Mouse (Mus musculus) liver, embryonic 12.5 days (tissue): ENCODE measurements at regions not wholly inside any gene's neighbourhood (a gene's known extent, or its start where the extent isn't known, plus 50 kb on each side); places are given as distances from the start of the nearest gene placed in this dataset.
"Not testable (repeated sequence)": the region's sequence is repeated elsewhere in the genome, so short reads cannot be mapped to it uniquely, and the experiment has no call there.

Experiments used
- ATAC-seq: fragments of 200-750 bp; cut with Nextera tagmentation; 2 replicates; pipeline ENCODE4 v1.8.0; 2017; ENCODE audit warnings: moderate number of reproducible peaks, mild to moderate bottlenecking, moderate library complexity
- H3K27ac ChIP-seq: fragments of 300-500 bp; sonication (generic); 2 replicates; pipeline ENCODE4 v1.5.1; 2016; ENCODE audit warnings: mild to moderate bottlenecking
- H3K27me3 ChIP-seq: fragments of 300-500 bp; sonication (generic); replicated peaks from 2 replicates; pipeline ENCODE4 v1.6.1; 2016; ENCODE audit warnings: mild to moderate bottlenecking, moderate library complexity
- H3K36me3 ChIP-seq: fragments of 300-500 bp; sonication (generic); 2 replicates; pipeline ENCODE4 v1.6.1; 2016; ENCODE audit warnings: mild to moderate bottlenecking, moderate library complexity
- H3K4me1 ChIP-seq: fragments of 300-500 bp; sonication (generic); 2 replicates; pipeline ENCODE4 v1.6.1; 2016
- H3K4me2 ChIP-seq: fragments of 300-500 bp; sonication (generic); 2 replicates; pipeline ENCODE4 v1.6.1; 2016; ENCODE audit warnings: mild to moderate bottlenecking, moderate library complexity
- H3K4me3 ChIP-seq: fragments of 300-500 bp; sonication (generic); 2 replicates; pipeline ENCODE4 v1.5.1; 2016; ENCODE audit warnings: mild to moderate bottlenecking, moderate library complexity
- H3K9ac ChIP-seq: fragments of 300-500 bp; sonication (generic); 2 replicates; pipeline ENCODE4 v1.6.1; 2016; ENCODE audit warnings: mild to moderate bottlenecking, moderate library complexity
- H3K9me3 ChIP-seq: fragments of 300-500 bp; sonication (generic); replicated peaks from 2 replicates; pipeline ENCODE4 v1.6.1; 2016; ENCODE audit warnings: mild to moderate bottlenecking, moderate library complexity
- WGBS: fragments of 180-500 bp; shearing (Covaris S2); methylation state at CpG from one replicate; pipeline ENCODE4 v1.1.7; 2016; ENCODE audit not compliant: insufficient replicate concordance; 5-methylcytosine and 5-hydroxymethylcytosine counted together

- H3K4me1 ChIP-seq, result peaks cover 12% of the 10 kb centered on the region
- H3K27ac ChIP-seq, H3K36me3 ChIP-seq, H3K9me3 ChIP-seq, H3K4me3 ChIP-seq, H3K27me3 ChIP-seq, H3K9ac ChIP-seq: not testable (repeated sequence)
- ATAC-seq, result peak; percentile 26; the same call in 1 of the 2 replicates
- H3K4me2 ChIP-seq, result peak overlapping the region; percentile 11; the same call in 1 of the 2 replicates
- WGBS, result 41% methylated on average over 4 of the region's 4 CpGs
Measured at GRCm38 (mm10) chr10:22460386-22460785, 100.0 kb downstream of the Raet1d start.

- WGBS, result 15% methylated on average over 7 of the region's 7 CpGs
- H3K27ac ChIP-seq, H3K9ac ChIP-seq, H3K36me3 ChIP-seq, H3K27me3 ChIP-seq, H3K4me3 ChIP-seq, H3K9me3 ChIP-seq: not testable (repeated sequence)
- peaks cover 12% of the 10 kb centered on the region for H3K4me1 ChIP-seq
- ATAC-seq, result peak; percentile 90
- H3K4me2 ChIP-seq, result peak overlapping the region; percentile 11; the same call in 1 of the 2 replicates
Measured at GRCm38 (mm10) chr10:22460818-22461479, 100.6 kb downstream of the Raet1d start.

GRCm38 (mm10) chr10:22461480-22462050 is 101.2 kb downstream of the Raet1d start:
- WGBS, result 40% methylated on average over 4 of the region's 4 CpGs
- H3K9ac ChIP-seq, H3K27me3 ChIP-seq, H3K4me3 ChIP-seq, H3K9me3 ChIP-seq, H3K36me3 ChIP-seq, H3K4me2 ChIP-seq, H3K27ac ChIP-seq, ATAC-seq: not testable (repeated sequence)
- peaks cover 12% of the 10 kb centered on the region for H3K4me1 ChIP-seq

GRCm38 (mm10) chr10:22471722-22472330 is 111.5 kb downstream of the Raet1d start:
- H3K27me3 ChIP-seq, H3K4me3 ChIP-seq, H3K36me3 ChIP-seq, ATAC-seq, H3K4me2 ChIP-seq, H3K4me1 ChIP-seq, H3K9ac ChIP-seq, H3K27ac ChIP-seq: not testable (repeated sequence)
- peaks cover 13% of the 10 kb centered on the region for H3K9me3 ChIP-seq
- 78% methylated on average over 6 of the region's 6 CpGs for WGBS

- WGBS, result 6% methylated on average over 4 of the region's 4 CpGs
- not testable (repeated sequence) for H3K9ac ChIP-seq, H3K36me3 ChIP-seq, ATAC-seq, H3K4me1 ChIP-seq, H3K27ac ChIP-seq, H3K4me3 ChIP-seq, H3K9me3 ChIP-seq, H3K4me2 ChIP-seq
- peaks cover 12% of the 10 kb centered on the region for H3K27me3 ChIP-seq
Measured at GRCm38 (mm10) chr10:22479860-22480259, 119.5 kb downstream of the Raet1d start.

GRCm38 (mm10) chr10:22487071-22487470 is 126.7 kb downstream of the Raet1d start:
- not testable (repeated sequence) for H3K9ac ChIP-seq, H3K4me1 ChIP-seq, H3K36me3 ChIP-seq, H3K4me3 ChIP-seq, H3K27me3 ChIP-seq, H3K9me3 ChIP-seq, H3K4me2 ChIP-seq, H3K27ac ChIP-seq, ATAC-seq
- 67% methylated on average over 5 of the region's 5 CpGs for WGBS

- not testable (repeated sequence) for H3K27me3 ChIP-seq, H3K9ac ChIP-seq, H3K9me3 ChIP-seq, H3K4me3 ChIP-seq, ATAC-seq, H3K36me3 ChIP-seq, H3K27ac ChIP-seq, H3K4me2 ChIP-seq, H3K4me1 ChIP-seq
- 71% methylated on average over 11 of the region's 11 CpGs for WGBS
Measured at GRCm38 (mm10) chr10:22491806-22492347, 131.5 kb downstream of the Raet1d start.

GRCm38 (mm10) chr10:22495975-22496496 is 135.7 kb downstream of the Raet1d start:
- no peaks in the 10 kb centered on the region for H3K4me1 ChIP-seq
- H3K9me3 ChIP-seq, result no peaks in the 10 kb centered on the region
- no peak for ATAC-seq
- no peaks in the 10 kb centered on the region for H3K36me3 ChIP-seq
- H3K4me3 ChIP-seq, result no peak overlapping the region
- 39% methylated on average over 4 of the region's 4 CpGs for WGBS
- no peak overlapping the region for H3K27ac ChIP-seq
- no peak overlapping the region for H3K4me2 ChIP-seq
- H3K9ac ChIP-seq, result no peak overlapping the region
- H3K27me3 ChIP-seq, result no peaks in the 10 kb centered on the region
